Mouse (Mus musculus): ENCODE data around the gene Rab11a.
A peak's percentile ranks its signal among the peaks of the same experiment; 100 is the strongest.
"Not testable (repeated sequence)": the region's sequence is repeated elsewhere in the genome, so short reads cannot be mapped to it uniquely, and the experiment has no call there.

Rab11a gene

GRCm38 (mm10) chr9:64693094-64693493, 44.5 kb downstream of the Rab11a start:
- no peak for DNase-seq (ENCODE audit: low spot score)

- peak; percentile 59 for DNase-seq (ENCODE audit: low spot score)
Observed at GRCm38 (mm10) chr9:64691176-64691575, 46.4 kb downstream of the Rab11a start.

GRCm38 (mm10) chr9:64690771-64691170, 46.8 kb downstream of the Rab11a start:
- no peak for DNase-seq (ENCODE audit: low spot score)

GRCm38 (mm10) chr9:64688015-64688394, 49.6 kb downstream of the Rab11a start:
- no peak for DNase-seq (ENCODE audit: low spot score)

GRCm38 (mm10) chr9:64687122-64688014, 50.2 kb downstream of the Rab11a start:
- DNase-seq (ENCODE audit: low spot score), result no peak

GRCm38 (mm10) chr9:64671341-64672319, 65.9 kb downstream of the Rab11a start:
- DNase-seq (ENCODE audit: low spot score), result not testable (repeated sequence)

GRCm38 (mm10) chr9:64668001-64668400, 69.6 kb downstream of the Rab11a start:
- DNase-seq (ENCODE audit: low spot score), result no peak

GRCm38 (mm10) chr9:64667513-64667912, 70.0 kb downstream of the Rab11a start:
- DNase-seq (ENCODE audit: low spot score), result no peak

- DNase-seq (ENCODE audit: low spot score), result no peak
Observed at GRCm38 (mm10) chr9:64666549-64666948, 71.0 kb downstream of the Rab11a start.

All from layer of hippocampus, adult 11-12 months (tissue).